Mouse (Mus musculus) 416B (cell line): ENCODE measurements around the gene Pex16.

Experiments used
- DNase-seq: peaks from one replicate; pipeline ENCODE4 v3.0.0; 2011; ENCODE audit warnings: low read depth

The Pex16 gene

DNA sequence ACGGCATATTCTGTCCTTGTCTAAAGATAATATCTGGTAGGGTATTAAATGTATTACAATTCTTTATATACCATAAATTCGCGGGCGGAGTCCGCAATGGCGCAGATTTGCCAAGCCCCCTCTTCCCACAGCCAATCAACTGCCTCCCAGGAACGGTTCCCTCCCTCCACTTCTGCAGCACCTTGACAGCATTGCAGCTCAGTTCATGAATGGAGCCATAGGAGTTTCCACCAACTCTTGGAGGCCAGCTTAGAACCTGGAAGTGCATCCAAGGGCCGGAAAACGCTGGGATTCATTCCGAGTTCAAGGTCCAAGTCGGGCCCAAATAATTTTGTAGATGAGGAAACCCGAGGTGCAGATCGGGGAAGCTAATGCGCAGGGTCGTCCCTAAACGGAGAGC is at the start of gene Pex16, which contains the start of gene Large2:
Pex16 (plus strand) TSS at position 163 of the 400 bp plus-strand sequence.
Large2 (minus strand) TSS at position 356 of the 400 bp plus-strand sequence.
- DNase-seq, result peak; percentile 75

DNA sequence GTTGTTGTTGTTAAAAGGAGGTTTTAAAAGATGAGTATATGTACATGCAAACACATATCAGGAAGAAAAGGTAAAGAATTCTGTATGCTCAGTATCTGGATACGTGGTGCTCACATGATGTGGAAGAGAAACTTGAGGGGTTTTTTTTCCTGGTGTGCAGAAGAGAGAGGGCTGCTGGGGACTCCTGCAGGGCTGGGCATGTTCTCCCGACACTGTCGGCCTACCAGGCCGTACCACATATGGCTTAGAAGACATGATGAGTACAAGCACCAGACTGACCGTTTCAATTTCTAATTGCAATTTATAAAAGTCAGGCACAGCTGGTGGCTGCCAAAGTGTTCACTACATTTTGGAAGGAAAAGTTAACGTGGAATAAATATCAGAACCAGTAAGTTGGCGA is 48.8 kb upstream of the Pex16 start:
- DNase-seq, result no peak

DNA sequence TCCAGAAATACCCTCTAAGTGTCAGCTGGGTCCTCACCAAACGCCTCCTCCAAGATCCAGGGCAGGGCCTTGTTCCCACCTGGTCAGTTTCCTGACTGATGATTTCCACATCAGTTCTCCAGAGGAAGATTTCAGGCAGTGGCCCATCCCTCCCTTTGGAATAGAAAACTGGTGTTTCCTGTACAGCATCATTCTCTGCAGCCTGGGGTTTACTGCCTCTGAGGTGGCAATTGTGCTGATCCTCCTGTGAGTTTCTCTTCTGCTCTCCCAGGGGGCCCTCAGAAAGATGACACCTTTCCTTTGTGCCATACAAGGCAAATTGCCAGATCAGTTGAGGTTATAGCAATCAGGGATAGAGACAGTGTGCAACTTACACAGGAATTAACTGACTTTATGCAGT is 48.3 kb upstream of the Pex16 start:
- DNase-seq, result no peak

DNA sequence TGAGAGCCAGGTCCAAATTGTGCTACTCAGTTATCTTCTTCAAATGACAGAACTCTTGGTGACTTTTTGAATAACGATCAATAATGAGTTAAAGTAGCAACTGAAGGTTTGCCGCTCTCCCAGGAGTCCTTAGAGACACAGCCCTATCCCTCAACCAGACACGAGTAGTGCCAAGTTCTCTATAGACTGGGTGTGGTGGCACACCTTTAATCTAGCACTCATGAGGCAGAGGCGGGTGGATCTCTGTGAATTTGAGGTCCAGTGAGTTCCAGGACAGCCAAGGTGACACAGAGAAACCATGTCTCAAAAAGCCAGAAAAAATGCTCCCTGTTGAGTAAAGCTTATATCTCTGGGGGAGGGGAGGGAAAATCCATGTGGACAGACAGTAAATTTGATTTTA is 46.9 kb upstream of the Pex16 start:
- no peak for DNase-seq

DNA sequence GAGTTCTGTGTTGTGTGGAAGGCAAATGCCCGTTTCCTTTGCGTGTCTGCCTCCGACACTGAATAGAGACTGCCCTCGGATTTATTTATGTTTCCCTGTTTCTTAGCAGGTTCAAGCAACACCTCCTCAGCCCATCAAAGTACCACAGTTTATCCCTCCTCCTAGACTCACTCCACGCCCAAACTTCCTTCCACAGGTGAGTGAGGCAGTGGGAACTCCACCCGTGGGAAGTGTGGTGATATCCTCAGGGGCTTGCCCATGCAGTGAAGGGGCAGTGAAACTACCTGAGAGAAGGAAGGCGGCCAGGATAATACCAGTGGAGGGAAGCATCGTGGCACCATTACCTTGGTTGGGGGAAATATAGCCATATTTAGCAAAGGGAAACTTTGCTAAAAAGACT is 46.3 kb upstream of the Pex16 start:
- no peak for DNase-seq

DNA sequence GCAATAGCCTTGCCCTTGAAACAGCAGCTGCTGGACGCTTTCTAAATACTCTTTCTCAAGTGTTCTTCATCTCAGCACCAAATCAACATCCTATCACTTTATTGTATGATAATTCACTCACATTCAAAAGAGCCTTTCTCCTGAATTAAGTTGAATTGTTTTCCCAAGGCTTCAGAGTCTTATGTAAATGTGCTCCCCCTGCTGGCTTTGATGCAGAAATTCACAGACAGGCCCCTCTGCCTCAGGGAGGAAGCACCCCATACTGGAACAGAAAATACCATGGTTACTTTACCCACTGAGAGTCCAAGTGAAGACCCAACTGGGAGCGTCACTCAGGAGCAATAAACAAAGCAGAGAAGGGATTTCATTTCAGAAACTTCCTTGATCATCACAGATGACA is 43.6 kb upstream of the Pex16 start:
- peak; percentile 74 for DNase-seq

DNA sequence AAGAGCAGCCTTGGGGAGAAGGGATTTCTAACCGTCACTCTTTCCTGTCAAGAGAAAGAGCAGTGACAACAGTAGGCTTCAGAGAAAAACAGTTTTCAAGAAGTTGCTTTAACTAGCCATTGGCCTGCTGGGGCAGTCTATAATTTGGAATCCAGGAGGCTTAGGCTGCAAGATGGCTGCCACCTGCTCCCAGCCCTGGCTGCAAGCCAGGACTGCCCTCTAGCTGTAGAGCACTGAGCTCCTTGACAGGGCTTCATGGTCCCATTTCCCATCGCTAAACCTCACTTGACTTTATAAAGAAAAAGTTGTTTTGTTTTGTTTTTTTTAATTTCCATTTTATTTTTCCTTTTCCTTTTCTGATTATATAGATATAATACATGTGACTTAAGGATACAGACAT is 43.1 kb upstream of the Pex16 start:
- peak; percentile 60 for DNase-seq

DNA sequence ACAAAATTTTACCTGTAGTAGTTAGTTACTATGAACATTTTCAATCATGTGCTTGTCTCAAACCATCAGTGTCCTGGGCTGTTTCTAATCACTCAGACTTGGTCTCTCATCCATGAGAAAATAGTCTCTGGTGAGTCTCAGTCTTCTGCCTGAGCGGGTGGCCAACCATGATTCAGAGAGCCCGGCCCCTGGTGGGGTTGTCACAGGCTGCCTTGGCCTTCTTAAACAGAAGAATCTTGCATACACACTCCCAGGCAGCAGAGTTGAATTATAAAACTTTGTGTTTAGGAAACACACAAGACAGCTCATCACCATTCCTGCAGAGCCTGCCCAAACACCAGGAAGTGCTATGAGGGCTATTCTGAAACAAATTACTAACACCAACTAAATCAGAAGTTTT is 42.6 kb upstream of the Pex16 start:
- DNase-seq, result no peak

DNA sequence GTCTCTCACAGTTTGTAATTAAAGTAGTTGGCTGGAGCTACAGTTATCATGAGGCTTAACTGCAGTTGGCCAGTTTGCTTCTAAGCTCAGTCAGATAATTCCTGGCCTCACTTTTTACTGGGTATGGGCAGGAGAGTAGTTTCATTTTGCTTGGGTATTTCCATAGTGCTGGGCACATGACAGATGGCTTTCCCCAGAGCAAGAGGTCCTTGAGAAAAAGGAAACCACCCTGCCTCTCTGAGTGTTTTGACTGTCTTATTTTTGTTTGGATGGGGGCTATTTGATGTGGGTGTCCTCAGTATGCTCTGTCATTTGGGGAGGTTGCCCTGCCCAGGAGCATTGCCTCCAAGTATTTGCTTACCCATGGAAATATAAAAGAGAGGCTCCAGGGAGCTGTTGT is 32.1 kb upstream of the Pex16 start:
- no peak for DNase-seq

DNA sequence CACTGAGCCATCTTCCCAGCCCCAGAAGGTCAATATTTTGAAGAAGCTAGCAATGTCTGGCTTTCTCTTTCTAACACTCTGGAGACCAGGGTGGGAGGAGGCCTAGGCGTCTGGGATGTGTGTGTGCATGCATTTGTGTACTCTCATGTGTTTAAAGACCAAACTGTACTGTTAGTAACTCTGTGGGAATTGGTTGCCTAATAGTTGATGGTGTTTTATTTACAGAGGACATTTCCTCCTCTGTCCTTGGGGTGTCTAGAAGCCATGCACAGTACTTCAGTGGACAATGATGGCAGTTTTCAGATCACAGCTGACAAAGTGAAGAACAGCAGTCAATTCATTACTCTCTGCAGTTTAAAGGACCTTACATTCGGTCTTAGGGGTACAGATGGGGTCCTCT is 27.3 kb upstream of the Pex16 start:
- DNase-seq, result no peak

DNA sequence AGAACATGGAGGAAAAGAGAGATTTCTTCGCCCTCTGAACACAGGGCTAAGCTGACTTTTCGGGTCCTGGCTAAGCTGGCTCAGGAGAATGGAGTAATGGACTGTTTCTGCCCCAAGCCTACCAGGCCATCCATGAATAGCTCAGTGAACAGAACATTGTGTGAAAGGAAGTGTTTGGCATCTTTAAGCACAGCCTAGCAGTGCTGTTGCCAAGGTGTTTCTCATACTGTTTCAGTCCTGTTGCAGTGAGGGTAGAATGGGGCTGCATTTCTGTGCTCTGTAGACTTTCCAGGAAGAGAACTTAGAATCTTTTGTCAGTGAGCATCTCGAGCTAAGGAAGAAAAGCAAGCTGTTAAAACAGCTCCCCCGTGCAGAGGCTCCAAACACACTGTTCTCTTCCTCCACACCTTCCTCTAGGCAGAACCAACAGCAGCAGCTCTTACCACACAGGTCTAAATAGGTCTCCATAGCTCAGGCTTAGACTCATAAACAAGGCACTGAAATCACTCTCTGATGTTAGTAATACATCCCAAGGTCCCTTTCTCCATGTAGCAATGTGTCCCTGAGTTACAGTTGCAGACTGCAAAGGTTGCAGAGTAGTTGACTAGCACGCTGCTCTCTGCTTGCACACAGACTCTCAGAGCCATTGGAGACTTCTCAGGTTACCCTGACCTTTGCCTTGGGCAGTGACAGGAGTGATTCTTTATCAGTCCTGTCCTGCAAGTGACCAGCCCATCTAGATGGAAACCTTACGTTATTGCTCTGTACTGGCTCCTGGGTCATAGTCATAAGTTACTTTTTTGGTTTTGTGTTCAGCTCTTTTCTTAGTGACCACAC is 24.7 kb upstream of the Pex16 start:
- DNase-seq, result no peak

DNA sequence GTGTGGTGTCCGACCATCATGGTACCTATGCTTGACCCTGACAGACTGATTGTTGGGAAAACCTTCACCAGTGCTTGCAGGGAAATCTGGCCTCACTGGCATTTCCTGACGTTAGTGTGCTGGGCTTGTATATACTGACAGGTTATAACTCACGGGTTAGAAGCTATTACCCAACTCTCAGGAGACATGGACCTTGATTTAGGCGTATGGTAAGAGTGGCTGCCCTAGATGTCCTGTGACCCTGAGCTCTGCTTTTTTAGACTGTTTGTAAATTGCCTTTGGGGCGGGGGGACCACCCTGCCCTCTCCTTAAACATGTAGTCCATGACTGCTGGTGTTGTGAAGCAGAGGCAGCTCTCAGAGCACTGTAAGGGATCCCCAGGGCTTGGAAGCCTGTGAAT is 23.8 kb upstream of the Pex16 start:
- DNase-seq, result no peak

DNA sequence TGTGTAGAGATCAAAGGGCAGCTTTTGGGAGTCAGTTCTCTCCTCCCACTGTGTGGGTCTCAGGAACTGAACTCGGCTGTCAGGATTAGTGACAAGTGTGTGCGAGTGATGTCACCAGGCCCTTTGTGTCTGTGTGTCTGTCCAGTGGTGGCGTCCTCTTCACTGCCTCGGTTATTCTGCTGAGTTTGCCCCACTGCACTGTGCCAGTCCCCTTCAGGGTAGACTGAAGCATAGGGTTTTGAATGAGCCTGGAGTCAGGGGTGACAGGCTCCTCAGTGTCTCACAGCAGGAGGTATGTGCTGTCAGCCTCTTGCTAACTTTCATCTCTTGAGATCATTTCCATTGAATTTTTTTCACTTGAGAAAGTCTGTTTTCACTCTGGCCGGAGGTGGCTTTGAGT is 21.1 kb upstream of the Pex16 start:
- DNase-seq, result no peak

DNA sequence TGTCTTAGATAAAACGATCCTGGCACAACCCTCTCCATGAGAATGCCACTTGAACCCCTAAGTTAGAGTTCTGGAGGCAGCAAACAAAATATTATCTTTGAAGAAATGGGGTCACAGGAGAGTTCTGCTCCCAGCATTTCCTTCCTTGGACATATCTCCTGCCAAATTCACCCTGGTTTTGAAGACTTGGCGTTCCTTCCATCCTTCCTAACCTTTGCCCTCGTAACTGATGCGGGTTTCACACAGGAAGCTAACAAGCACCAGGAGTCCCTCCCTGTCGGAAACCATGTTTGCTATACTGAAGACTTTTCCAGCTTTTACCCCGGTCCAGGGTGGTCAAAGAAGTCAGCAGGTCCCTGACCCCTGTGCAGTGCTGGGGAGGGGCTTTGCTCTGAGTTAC is 20.3 kb upstream of the Pex16 start:
- DNase-seq, result no peak

DNA sequence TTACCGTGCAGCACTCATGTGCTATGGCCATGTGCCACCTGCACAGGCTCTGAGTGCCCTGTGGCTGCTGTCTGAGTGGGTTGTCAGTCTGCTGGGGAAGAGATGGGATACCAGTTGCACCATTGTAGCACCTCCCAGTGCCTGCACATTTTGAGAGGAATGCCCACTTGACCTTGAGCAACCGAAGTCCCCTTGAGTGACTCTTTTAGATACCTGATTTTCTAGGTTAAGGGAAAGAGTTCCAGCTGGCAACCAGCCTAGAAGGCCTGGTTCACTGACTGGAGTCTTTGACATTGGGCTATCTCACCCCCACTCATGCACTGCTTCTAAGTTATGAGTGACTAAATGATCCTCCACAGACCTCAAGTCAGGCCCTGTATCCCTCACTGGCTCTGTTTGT is 15.2 kb upstream of the Pex16 start:
- no peak for DNase-seq

DNA sequence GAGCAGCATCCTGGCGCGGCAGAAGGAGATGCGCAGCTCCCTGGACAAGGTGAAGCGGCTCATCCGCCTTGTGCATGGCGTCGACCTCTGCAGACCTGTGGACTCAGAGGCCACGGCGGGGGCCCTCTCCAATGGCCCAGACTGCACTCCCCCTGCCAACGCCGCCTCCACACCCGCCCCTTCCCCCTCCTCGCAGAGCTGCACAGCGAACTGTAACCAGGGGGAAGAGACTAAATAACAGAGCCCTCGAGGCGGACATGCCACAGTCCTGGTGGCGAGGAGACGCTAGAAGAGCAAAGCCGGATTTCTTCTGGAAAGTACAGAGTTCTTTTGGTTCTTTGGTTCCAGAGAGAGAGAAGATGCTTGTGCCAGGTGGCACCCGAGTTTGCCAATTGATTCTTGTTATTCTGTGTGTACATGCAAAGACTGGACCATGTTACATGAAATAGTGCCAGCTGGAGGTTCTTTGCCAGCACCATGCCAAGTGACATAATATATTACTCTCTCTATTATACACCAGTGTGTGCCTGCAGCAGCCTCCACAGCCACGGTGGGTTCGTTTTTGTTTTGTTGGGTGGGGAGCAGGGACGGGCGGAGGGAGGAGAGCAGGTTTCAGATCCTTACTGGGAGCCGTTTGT is 14.2 kb upstream of the Pex16 start:
- DNase-seq, result no peak

DNA sequence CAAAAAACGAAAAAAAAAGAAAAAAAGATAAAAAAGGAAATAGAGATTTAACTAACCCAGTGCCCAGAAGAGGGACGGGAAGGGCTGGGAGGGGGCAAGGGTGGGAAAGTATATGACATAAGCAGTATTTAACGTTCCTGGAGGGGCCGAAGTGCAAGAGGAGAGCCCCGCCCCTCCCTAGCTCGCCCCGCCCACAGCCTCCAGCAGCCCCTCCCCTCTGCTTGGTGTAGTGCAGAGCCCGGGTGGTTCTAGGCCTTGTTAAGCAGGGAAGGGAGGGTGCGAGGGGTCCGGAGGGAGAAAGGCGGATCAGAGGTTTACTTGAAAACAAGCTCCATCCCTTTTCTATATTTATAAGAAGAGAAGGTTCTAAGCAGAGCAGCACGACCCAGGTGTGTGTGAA is 13.6 kb upstream of the Pex16 start:
- DNase-seq, result no peak

DNA sequence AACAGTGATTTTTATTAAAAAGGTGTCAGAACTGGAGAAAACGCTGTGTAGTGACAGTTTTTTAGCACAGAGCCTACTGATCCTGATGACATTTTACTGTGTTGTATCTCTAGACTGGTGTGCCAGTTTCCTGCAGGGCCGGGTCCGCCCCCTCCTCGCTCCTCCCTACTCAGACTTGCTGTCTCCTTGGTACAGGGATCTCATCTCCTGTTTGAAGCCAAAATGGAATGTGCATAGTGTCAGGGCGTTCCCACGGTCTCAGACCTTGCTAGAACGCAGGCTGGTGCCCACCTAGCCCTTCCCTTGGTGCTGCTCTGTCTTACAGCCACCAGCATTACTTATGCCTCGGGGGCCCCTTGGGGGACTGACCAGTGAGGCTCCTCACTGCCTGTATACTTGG is 12.7 kb upstream of the Pex16 start:
- DNase-seq, result no peak

DNA sequence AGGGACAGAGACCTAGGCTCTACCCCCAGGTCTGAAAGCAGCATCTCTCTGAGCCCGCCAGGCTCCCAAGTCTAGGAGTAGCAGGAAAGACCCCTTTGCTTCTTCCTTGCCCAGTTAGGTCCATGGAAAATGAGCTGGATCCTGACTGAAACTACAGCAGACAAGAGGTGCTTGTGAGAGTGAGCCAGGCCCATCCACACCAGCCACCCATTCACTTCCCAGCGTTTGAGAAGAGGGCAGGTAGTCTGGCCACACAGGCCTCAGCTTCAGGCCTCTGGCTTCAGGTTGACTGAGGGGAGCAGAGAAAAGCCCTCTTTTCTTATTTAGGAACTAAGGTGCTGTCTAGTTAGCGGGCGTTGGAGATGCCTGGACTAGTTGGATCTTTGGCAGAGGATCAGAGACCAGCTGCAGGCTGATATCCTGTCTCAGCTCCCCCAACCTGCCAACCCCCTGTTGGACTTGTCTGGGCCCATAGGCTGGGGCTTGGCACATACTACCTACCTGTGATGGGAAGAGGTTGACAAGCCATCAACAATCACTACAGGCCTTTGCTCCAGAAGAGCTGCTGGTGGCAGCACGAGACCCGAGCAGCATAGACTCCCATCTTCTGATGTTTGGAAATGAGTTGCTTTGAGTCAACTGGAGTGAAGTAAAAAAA is 11.8 kb upstream of the Pex16 start:
- DNase-seq, result no peak

DNA sequence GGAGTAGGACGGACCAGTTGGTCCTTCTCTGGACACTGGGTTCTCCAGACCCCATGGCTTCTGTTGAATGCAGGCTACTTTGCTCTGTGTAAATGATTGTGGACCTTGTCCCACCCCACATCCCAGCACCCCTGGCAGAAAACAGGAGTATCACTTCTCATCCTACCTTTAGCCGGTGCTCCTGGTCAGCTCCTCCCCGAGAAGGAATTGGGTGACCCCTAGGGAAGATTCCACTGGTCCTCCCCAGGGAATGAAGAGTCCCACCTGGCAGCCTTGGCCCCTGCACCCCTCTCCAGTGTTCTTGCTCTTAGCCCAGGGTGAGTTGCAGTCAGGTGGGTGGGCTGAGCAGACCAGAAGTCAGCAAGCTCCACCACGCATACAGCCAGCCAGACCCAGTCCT is 10.4 kb upstream of the Pex16 start:
- no peak for DNase-seq

DNA sequence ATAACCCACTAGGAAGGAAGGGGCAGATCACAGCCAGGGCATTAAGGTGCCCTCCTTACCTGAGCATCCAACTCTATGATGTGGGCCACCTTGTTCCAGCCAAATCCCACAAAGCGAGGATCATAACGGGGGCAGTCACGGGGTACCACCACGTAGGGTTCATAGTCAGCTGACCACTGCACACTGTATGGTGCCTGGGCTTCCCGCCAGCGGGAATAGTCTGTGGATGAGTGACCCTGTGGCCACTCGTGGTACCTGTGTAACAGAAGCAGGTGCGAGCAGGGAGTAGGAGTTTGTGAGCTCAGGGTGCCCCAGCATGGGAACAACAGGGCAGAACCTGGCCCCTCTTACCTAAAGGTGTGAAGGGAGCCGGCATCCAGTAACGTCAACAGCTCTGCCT is 8.9 kb upstream of the Pex16 start:
- no peak for DNase-seq

DNA sequence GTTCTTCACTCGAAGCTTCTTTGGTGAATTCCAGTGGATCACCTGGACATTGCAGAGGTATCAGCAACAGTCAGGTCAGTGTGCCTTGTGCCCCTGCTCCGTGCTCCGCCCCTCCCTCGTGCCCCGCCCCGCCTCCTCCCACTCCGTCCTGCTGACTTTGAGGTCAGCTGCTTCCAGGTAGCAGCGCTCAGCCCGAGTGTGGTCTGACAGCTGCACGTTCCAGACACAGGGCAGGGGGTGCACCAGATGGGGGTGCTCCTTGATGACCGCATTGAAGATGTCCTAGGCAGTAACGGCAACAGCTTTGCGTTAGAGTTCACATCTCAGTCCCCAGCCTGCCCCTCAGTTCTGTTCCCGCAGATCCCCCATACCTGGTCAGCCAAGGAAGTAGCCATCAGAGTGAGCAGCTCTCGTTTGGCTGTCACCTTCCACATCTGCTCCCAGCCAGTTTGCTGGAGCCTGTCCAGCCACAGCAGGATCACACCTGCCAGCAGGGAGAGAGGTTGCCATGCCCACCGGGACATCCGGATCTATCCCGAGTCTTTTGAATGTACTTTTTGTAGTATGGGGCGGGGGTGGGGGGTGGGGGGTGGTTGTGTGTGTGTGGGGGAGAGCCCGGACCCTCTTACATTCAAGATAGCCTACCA is 7.0 kb upstream of the Pex16 start:
- DNase-seq, result no peak

DNA sequence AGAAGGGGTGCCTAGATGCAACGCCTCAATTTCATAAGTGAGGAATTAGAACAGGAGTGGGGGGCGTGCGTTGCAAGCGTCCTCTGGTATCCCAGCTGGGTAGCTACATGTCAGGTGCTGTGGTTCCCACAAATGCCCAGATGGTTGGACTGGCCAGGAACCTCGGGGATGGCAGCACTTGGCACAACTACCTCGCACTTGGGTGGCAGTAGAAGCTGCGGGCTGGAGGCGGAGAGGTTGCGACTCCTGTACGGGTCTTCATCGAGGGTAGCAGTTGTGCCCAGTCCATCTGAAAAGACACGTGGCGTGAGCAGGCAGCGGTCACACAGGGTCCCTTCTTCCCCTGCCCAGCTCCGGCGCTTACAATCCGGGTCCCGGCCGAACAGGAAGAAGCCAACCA is 4.1 kb upstream of the Pex16 start:
- no peak for DNase-seq
